Mouse (Mus musculus) spleen, postnatal 36 days (tissue): Measurements from ENCODE around the gene Folr1.

Source experiments
- DNase-seq, 2 experiments: peaks; one replicate each; pipeline ENCODE4 v3.0.0; 2022; ENCODE audit warnings: low spot score in 2 of 2, mixed read lengths in 1 of 2

Gene Folr1

DNA sequence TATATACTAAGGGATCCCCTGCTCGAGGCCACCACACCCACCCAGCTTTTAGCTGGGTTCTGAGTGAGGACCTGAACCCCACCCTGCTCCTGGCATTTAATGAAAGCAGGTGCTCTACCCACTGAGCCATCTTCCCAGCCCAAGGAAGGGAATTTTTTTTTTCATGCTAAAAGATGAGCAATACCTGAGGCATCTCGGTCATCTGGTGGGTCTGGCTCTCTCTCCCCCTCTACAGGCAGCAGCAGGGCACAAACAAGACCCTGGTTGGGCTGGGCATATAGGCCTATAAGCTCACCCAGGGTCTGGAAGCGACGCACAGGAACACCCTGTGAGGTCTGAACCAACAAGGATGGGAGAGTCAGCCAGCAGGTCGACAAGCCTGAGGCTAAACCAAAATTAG lies 37.2 kb downstream of the Folr1 start:
- DNase-seq = no peak

DNA sequence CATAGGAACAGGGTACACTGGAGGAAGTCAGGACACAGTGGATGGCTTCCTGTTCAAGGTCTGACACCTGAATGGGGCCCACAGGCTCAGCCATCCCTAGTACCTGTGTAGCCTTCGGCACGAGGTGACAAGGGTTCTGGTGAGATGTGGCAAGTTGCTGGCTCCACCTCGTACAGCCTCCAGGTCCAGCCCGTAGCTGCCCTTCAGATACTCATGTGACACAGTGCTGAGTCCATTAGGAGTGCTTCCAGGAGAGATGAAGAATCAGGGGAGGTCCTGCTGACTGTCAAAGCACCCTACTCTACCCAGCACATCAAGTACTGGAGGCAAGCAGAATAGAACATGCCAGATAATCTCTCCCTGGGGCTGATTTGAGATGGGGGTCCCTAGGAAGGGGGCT lies 38.2 kb downstream of the Folr1 start:
- DNase-seq = no peak

DNA sequence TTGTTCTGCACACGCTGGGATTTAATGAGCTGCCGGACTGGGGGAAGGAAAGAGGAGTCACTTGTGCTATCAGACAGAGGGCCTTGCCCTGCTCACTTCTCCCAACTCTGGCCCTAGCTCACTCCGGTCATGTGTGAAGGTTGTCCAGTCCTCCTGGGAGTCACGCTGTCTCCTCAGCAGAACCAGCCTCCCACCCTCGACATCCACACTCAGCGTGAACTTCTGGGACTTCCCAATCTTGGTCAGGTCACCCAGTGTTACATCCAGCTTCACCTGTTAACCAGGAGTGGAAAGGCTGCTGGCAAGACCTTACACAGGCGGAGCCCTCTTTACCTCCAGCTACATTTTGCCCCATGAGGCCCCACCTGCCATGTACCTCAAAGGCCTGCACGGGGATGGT lies 39.2 kb downstream of the Folr1 start:
- DNase-seq = no peak

DNA sequence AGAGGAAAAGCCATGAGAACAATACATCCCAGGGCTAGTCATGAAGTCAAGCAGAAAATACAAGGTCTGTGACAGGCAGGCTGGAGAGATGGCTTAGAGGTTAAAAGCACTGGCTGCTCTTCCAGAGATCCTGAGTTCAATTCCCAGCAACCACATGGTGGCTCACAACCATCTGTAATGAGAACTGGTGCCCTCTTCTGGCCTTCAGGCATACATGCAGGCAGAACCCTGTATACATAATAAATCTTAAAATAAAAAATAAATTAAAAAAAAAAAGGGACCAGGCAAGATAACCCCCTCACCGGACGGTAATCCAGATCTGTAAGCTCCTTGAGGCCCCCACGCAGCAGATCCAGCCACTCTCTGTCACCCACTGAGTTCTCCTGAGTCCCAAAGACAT lies 40.2 kb downstream of the Folr1 start:
- no peak for DNase-seq

DNA sequence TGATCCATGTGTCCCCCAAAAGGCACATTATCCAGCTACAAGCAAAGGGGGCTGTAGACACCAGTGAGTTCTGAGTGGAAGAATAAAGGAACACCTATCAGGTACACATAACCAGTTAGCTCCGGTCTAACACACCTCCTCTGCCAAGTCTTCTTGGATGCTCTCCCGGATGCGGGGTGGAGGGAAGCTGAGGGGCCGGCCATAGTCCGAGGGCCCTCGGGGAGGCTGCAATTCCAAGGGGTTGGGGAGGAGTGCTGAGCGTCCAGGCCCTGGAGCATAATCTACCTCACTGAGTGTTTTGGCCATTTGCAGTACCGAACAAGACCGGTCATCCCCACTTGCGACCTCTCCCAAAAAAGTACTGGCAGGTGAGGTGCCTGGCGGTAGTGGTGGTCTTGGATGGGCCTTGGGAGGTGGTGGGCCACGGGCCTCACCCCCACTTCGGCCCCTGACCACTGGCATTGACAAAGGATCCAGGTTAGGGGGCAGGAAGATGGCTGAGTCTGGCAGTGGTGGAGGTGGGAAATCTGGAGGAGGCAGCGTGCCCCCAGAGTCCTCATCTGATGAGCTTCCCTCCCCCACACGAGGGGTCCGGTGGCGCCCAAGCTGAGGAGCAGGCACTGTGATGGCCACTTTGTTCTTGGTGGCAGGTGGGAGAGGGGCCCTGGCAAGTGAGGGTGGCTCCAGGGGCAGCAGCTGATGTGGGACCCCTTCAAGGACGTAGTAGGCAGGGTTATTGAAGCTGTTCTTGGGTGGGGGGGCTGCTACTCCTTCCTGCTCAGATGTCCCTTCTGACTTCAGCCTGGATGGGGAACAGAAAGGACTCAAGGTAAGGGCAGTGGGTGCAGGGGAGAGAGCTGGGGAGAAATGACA lies 46.6 kb downstream of the Folr1 start:
- DNase-seq = no peak

DNA sequence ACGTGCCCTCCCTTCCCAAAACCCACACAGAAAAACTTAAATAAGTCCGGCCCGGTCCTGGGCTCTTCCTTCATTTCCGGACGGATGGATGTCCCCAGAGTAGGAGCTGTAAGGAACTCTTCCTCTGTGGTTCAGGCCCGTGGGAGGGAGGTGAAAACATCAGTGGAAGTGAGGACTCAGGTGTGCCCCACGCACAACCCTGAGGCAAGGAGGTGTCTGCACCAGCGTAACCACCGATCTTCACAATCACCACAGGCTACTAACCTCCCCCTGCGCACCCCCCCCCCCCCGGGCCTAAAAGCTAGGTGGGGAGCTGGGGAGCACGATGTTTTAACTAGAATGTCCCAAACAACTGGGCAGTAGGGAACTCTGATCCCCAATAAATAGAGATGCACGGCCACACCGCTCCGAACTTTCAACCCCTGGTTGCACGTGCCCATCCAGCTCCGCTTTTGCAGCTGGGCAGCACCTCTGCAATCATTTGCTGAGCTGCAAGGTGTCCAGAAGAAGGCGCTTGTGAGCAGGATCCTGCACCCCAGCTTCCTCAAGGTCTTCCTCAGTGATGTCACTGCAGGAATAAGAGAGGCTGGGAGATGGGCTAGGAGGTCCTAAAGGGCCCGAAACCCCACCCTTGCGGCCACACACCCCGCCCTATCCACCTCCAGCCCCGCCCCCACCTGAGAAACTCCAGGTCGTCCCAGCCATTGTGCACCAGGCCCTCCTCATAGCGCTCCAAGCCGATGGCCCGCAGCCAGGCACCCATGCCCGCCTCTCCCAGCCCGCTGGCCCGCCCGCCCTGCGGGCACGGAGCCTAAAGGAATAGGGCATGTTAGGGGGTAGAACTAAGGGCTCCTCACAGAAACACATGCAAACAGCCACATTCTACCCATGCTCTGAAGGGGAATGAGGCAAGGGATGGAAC lies 47.5 kb downstream of the Folr1 start:
- no peak for DNase-seq

DNA sequence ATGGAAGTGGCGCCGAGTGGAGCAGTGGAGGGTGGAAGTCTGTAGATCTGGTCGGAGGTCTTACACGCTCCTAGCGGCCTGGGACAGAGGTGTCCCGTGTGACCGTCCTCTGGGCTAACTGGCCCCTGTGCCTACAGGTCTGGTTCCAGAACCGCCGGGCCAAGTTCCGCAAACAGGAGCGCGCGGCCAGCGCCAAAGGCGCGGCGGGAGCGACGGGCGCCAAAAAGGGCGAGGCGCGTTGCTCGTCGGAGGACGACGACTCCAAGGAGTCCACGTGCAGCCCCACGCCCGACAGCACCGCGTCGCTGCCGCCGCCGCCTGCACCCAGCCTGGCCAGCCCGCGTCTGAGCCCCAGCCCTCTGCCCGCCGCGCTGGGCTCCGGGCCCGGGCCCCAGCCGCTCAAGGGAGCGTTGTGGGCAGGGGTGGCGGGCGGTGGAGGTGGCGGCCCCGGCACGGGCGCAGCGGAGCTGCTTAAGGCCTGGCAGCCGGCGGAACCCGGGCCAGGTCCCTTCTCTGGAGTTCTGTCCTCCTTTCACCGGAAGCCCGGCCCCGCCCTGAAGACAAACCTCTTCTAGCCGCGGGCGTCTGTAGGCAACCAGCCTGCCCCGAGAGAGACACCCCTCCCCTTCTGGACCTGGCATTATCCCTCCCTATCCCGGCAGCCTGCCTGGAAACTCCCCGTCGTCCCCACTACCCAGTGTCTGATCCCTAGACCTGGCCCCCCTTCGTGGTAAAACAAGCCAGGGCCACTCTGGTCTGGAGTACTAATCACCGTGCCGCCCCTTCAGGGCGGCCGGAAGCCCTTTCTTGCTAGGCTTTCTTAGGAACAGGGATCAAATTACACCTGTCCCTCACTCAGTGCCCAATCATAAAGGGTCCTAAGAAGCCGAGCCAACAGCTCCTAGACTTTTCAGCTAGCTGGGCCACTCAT lies 48.8 kb downstream of the Folr1 start:
- peak in 1 of 2 experiments; percentile 16 for DNase-seq

DNA sequence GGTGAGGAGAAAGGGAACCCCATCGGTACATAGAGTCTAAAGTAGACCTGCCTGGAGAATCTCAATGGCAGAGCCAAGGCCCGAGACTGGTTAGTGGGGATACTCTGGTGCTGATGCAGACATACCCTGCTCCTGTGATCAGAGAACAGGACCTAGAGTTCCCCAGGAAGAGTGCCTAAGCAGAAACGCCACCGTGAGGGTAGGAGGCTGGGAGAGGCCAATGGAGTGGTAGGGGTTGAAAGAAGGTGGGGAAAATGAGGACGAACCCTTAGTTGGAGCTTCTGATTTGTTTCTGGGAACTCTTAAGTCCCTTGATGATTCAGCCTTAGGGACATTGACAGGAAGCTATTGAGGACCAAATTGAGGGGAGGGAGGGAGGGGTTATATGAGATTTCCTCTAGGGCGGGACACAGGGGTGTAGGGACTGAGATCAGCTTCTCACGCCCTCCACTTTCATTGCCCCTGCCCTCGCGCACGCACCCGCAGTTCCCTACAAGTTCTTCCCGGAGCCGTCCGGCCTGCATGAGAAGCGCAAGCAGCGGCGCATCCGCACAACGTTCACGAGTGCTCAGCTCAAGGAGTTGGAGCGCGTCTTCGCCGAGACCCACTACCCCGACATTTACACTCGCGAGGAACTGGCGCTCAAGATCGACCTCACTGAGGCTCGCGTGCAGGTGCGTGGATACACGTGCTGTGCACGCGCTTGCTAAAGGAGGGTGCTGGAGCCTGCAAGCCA lies 50.1 kb downstream of the Folr1 start:
- no peak for DNase-seq

DNA sequence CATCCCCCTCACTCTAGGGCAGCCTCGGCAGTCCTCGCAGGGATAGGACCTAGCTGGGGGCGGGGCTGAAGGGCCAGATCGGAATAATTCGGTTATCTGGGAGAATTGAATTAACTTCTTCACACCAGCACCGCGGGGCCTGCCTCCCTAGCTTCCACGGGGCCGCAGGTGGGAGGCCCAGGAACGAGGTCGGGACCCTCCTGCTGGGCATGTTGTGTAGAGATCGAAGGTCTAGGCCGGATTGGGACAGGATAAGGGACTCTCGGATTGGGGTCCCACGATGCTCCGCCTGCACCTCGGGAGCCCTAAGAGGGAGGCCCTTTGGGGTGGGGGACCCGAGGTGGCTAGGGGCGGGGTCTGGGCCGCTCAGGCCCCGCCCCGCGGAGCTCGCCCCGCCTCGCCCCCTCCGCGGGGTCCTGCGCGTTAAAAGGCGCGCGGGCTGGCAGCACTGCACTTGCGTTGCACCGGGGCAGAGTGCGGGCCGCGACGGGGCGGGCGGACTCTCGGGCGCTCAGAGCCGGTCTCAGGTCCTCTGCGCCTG lies 52.7 kb downstream of the Folr1 start, which contains the start of gene Phox2a:
Gene Phox2a, plus strand, starts transcription at position 453 of the 541 bp plus-strand sequence.
- no peak for DNase-seq
